8 mouse cellular contexts compared by ENCODE assay signal in the genomic region with DNA sequence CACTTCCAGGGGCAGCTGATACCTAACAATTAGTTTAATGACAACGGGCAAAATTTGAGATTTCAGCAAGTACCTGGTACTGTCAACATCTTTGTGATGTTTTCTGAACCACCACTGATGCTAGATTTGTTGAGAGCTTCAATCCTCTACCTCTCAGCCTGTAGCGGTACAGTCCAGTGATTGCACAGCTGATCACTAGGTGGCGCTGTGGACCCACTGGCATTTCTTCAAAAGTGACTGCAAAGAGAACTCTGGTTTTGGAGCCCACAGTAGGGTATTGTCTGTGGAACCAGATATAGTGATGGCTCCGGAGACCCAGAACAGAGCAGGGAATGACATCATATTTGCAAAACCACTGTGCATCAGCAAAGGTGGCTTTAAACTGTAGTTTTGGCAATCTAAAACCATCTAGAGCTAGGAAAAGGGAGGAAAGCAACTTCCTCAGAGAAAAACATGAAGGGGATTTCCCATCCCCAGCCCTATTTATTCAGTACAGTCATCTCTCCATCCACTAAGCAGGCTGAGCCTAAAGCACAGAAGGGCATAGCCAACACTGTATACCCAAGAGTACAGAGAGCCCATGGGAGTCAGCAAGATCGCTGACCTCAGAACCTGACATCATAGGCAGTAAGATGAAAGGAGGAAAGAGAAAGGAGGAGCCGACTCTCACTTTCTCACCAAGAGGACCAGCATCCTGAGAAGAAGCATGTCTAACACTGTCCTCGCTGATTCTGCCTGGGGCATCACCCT.
DNase-seq lines count a peak whose midpoint lies in the region; ATAC-seq and TF ChIP-seq lines count a peak whose summit lies in the region.

No protein-coding gene starts in this region.

- ATAC-seq in liver, embryonic 14.5 days (ENCODE audit: insufficient read depth): peak; percentile 53; the same call in 1 of the 2 replicates

- no peaks in the 10 kb centered on the region for H3K27me3 ChIP-seq in liver, embryonic 14.5 days (ENCODE audit: control insufficient read depth, insufficient read depth, low read length)

- TF ChIP-seq EP300 in liver, embryonic 14.5 days (IDR thresholded peaks at IDR 0.05; ENCODE audit: low read depth): no peak

- H3K4me1 ChIP-seq in liver, embryonic 14.5 days (replicated peaks; ENCODE audit: control insufficient read depth in 2 of 2, insufficient read depth in 2 of 2, low read length in 1 of 2): peaks cover 0 to 8% of the 10 kb centered on the region in 2 experiments; a peak in 2 of 4 replicates

- H3K27ac ChIP-seq in liver, embryonic 14.5 days: no peak overlapping the region

- H3K36me3 ChIP-seq in liver, embryonic 14.5 days (replicated peaks; ENCODE audit: control insufficient read depth, insufficient read depth, low read depth): no peaks in the 10 kb centered on the region

- WGBS in liver, embryonic 14.5 days (ENCODE audit: insufficient replicate concordance): 27% methylated on average over 7 of the region's 7 CpGs

- H3K9ac ChIP-seq in liver, embryonic 14.5 days (replicated peaks): no peak overlapping the region

- DNase-seq in ovary, postnatal 14 days (ENCODE audit: low spot score): peak; percentile 39
- no peak for DNase-seq in ovary, adult 18-20 months (ENCODE audit: low spot score)
- peak; percentile 76 for DNase-seq in brain, adult 2 months (ENCODE audit: low read depth, low spot score)
- peak; percentile 36 for DNase-seq in forelimb bud, embryonic 11.5 days (ENCODE audit: low read depth, low spot score)
- peak; percentile 48 for DNase-seq in kidney, postnatal 10 days
- DNase-seq in liver, embryonic 14.5 days (ENCODE audit: low read depth in 3 of 3, low spot score in 3 of 3): peak in 1 of 3 experiments; percentile 35
- DNase-seq in right cerebral cortex, adult 2 months (ENCODE audit: low spot score in 2 of 2): peak; percentile 51 to 66
- DNase-seq in Muller cell, postnatal 12 days (ENCODE audit: inconsistent ontology term): no peak

- TF ChIP-seq CTCF in liver, embryonic 14.5 days (IDR thresholded peaks at IDR 0.05; ENCODE audit: low read depth): peak; percentile 90

- no peaks in the 10 kb centered on the region for H3K9me3 ChIP-seq in liver, embryonic 14.5 days (ENCODE audit: control insufficient read depth, low read length)

- H3K4me2 ChIP-seq in liver, embryonic 14.5 days (ENCODE audit: low read depth): no peak overlapping the region

- H3K4me3 ChIP-seq in liver, embryonic 14.5 days (ENCODE audit: insufficient read depth in 1 of 2, low read depth in 2 of 2, low read length in 2 of 2): no peak overlapping the region

Comparison
In these comparisons a context has a peak if more than half of its experiments do, and no peak if none do; other contexts are left out.
1. DNase-seq: peak in ovary, postnatal 14 days (single experiment), brain, adult 2 months (single experiment), forelimb bud, embryonic 11.5 days (single experiment), kidney, postnatal 10 days (single experiment) and right cerebral cortex, adult 2 months (2 of 2); none in ovary, adult 18-20 months (single experiment) and Muller cell, postnatal 12 days (single experiment).